Mouse (Mus musculus) subcutaneous adipose tissue, adult 2 months (tissue): Measurements from ENCODE around the gene Olfr1462. TPM values are rescaled to one million over a fixed set of nuclear protein-coding genes. Genes with fewer than 3 reads are reported as not detected.

ENCODE experiments used
- polyA plus RNA-seq: library from polyadenylated mRNA; depleted of rRNA; stranded (reverse); fragments of >200 nt; gene quantifications from 2 replicates; pipeline ENCODE4 v1.2.3, GENCODE M21; 2012; ENCODE audit warnings: low replicate concordance; rRNA removed

Gene Olfr1462
- not detected in 2 replicates for polyA plus RNA-seq

GRCm38 (mm10) chr19:13185434-13185833 is at the start of gene Olfr1462:
Gene Olfr1462, plus strand, starts transcription at chr19:13185734.

GRCm38 (mm10) chr19:13149449-13149848 is 36.1 kb upstream of the Olfr1462 start, which contains the start of gene Olfr1459:
Gene Olfr1459, minus strand, starts transcription at chr19:13149549.

GRCm38 (mm10) chr19:13162700-13163099 is 22.8 kb upstream of the Olfr1462 start, which contains the start of gene Olfr1461:
Gene Olfr1461, plus strand, starts transcription at chr19:13163000.

DNA sequence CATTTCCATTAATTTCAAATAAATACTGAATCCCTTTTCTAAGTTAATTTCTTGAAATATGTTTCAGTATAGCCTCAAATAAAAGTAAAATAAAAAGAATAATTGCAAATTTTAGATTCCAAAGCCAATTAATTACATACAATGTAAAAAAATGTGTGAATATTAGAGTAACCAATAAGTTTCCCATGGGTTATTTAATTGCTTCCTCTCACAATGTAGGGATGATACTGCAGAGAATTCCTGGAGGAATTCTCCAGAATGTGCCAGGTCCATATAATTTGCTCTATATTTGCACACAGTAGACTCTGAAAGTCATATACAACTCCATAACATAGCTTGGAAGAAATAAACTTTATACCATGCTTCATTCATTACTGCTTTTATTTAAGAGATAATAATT is 45.5 kb downstream of the Olfr1462 start, which contains the start of gene Olfr1463:
Gene Olfr1463 (plus strand): TSS at position 301 of the 400 bp plus-strand sequence.

Other genes starting within 250 kb of the Olfr1462 start
- gene Olfr1450, start 235.5 kb upstream of the Olfr1462 start, polyA plus RNA-seq: not detected in 2 replicates
- not detected in 2 replicates for gene Olfr1451, start 190.7 kb upstream of the Olfr1462 start, polyA plus RNA-seq
- gene Olfr1453, start 157.4 kb upstream of the Olfr1462 start, polyA plus RNA-seq: not detected in 2 replicates
- not detected in 2 replicates for gene Olfr1454, start 125.1 kb upstream of the Olfr1462 start, polyA plus RNA-seq
- gene Olfr1457, start 87.8 kb upstream of the Olfr1462 start, polyA plus RNA-seq: not detected in 2 replicates
- not detected in 2 replicates for gene Olfr1458, start 79.0 kb upstream of the Olfr1462 start, polyA plus RNA-seq
- gene Olfr1459, start 36.2 kb upstream of the Olfr1462 start, polyA plus RNA-seq: not detected in 2 replicates
- not detected in 2 replicates for gene Olfr1461, start 22.7 kb upstream of the Olfr1462 start, polyA plus RNA-seq
- not detected in 2 replicates for gene Olfr1463, start 45.6 kb downstream of the Olfr1462 start, polyA plus RNA-seq
- not detected in 2 replicates for gene Olfr1465, start 129.8 kb downstream of the Olfr1462 start, polyA plus RNA-seq
- gene Olfr1466, start 153.1 kb downstream of the Olfr1462 start, polyA plus RNA-seq: not detected in 2 replicates
- gene Olfr1467, start 176.5 kb downstream of the Olfr1462 start, polyA plus RNA-seq: not detected in 2 replicates
- gene Olfr1469, start 222.1 kb downstream of the Olfr1462 start, polyA plus RNA-seq: not detected in 2 replicates